7 mouse cellular contexts compared by ENCODE assay signal in the genomic region with DNA sequence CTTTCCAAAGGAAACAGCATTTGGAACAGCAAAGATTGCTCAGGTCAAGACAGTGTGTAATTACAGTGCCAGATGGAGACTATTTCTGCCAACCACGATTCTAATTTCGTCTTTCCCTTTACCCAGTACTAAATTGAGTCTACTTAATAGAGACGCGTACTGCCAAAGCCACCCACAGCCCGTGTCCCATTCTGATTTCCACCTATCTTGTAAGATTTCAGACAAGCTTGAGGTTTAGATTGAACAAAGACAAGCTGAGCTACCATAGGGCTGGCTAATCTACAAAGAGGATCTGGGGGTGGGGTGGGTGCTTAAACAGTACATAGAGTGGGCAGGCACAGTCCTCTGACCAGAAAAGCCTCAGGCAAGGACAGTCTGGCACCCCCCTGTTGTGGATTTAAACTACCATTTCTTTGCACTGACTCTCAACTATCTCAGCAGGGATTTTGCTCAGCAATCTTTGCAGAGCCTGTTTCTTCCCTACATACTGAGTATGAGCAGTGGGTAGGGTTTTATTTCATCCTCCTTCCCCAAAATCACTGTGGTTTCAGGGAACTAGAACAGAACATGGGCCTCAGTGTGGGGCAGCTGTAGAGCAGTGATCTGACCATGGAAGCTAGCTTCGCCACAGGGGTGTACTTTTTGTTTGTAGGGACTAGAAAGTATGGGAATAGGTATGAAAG. TPM values are rescaled to one million over a fixed set of nuclear protein-coding genes. Genes with fewer than 3 reads are reported as not detected.
DNase-seq lines count a peak whose midpoint lies in the region; ATAC-seq and TF ChIP-seq lines count a peak whose summit lies in the region.

No protein-coding gene starts in this region.

- no peak for TF ChIP-seq POLR2A in olfactory bulb, adult 2 months (IDR thresholded peaks at IDR 0.05; ENCODE audit: insufficient read depth, low read depth, low read length)

- H3K4me2 ChIP-seq in neural tube, embryonic 13.5 days, result 0 out of 2 replicates have a peak overlapping the region, but pooled peaks have one; percentile 43

- no peaks in the 10 kb centered on the region for H3K36me3 ChIP-seq in neural tube, embryonic 13.5 days

- DNase-seq in neural tube, embryonic 10.5 days (ENCODE audit: extremely low spot score, low spot score), result no peak
- DNase-seq in cerebellum, postnatal 25 days, result peak; percentile 67 to 70
- peak; percentile 43 for DNase-seq in layer of hippocampus, adult 9-10 months (ENCODE audit: low spot score)
- no peak for DNase-seq in kidney, adult 8-10 months

- peak; percentile 37; the same call in 1 of the 2 replicates for ATAC-seq in neural tube, embryonic 13.5 days (ENCODE audit: low read depth)
- no peak for ATAC-seq in granulocyte monocyte progenitor cell, adult 5-6 weeks (replicated peaks; ENCODE audit: poor library complexity, severe bottlenecking)

- H3K4me3 ChIP-seq in neural tube, embryonic 13.5 days, result no peak overlapping the region
- no peak overlapping the region for H3K4me3 ChIP-seq in olfactory bulb, adult 2 months (ENCODE audit: insufficient read depth, low read depth, low read length)

- H3K4me1 ChIP-seq in neural tube, embryonic 13.5 days (replicated peaks), result peaks cover 16% of the 10 kb centered on the region
- peaks cover 8% of the 10 kb centered on the region for H3K4me1 ChIP-seq in olfactory bulb, adult 2 months (ENCODE audit: control insufficient read depth, insufficient read depth, low read length)

- no peak for TF ChIP-seq CTCF in olfactory bulb, adult 2 months (IDR thresholded peaks at IDR 0.05; ENCODE audit: insufficient read depth, low read depth, low read length)

- H3K27ac ChIP-seq in neural tube, embryonic 13.5 days (replicated peaks), result peak overlapping the region; percentile 57
- H3K27ac ChIP-seq in olfactory bulb, adult 2 months (ENCODE audit: insufficient read depth, low read depth, low read length), result peak overlapping the region; percentile 91

- no peaks in the 10 kb centered on the region for H3K9me3 ChIP-seq in neural tube, embryonic 13.5 days

- WGBS in neural tube, embryonic 13.5 days, result 69% methylated on average over 6 of the region's 6 CpGs
- WGBS in olfactory bulb, adult 2 months, result 15% methylated on average over 6 of the region's 6 CpGs

- no peaks in the 10 kb centered on the region for H3K27me3 ChIP-seq in neural tube, embryonic 13.5 days

- no peak overlapping the region for H3K9ac ChIP-seq in neural tube, embryonic 13.5 days

RNA-seq across cellular contexts. Expression of gene 1700010I14Rik, which starts 44.4 kb away (rescaled TPM):
- polyA plus RNA-seq in neural tube, embryonic 13.5 days (2015; fragmentation: Nextera tagmentation; extraction: Ambion mirVana), result 2.4 and 3.5 TPM in 2 replicates
- polyA plus RNA-seq in olfactory bulb, adult 2 months (2012; ENCODE audit: insufficient read depth, insufficient read length, low replicate concordance, missing spikeins), result not detected in 2 replicates
- total RNA-seq in granulocyte monocyte progenitor cell, adult 5-6 weeks (2014; fragmentation: Nextera tagmentation), result 5.2 and 5.3 TPM in 2 replicates
- 6.5 and 7.9 TPM in 2 replicates for total RNA-seq in granulocyte monocyte progenitor cell, adult 5-6 weeks (2017)

Comparison
In these comparisons a context has a peak if more than half of its experiments do, and no peak if none do; other contexts are left out.
1. DNase-seq: peak in cerebellum, postnatal 25 days (2 of 2) and layer of hippocampus, adult 9-10 months (single experiment); none in neural tube, embryonic 10.5 days (single experiment) and kidney, adult 8-10 months (0 of 2).